Mouse (Mus musculus) hematopoietic stem cell, adult 5-6 weeks (primary cell): ENCODE results near the gene Ankar. TPM values are rescaled to one million over a fixed set of nuclear protein-coding genes. Genes with fewer than 3 reads are reported as not detected.

Source experiments
- ATAC-seq, 2 experiments: fragments of 125-278 bp in 1 of 2; replicated peaks in 1 of 2; 2 replicates each; pipeline ENCODE4 v1.8.0; 2016 to 2017; ENCODE audit warnings: inconsistent platforms in 2 of 2, mild to moderate bottlenecking in 2 of 2, moderate number of reproducible peaks in 2 of 2, low read depth in 1 of 2, moderate TSS enrichment in 1 of 2; ENCODE audit not compliant: low FRiP score in 2 of 2, poor library complexity in 2 of 2, severe bottlenecking in 2 of 2, insufficient read depth in 1 of 2, low TSS enrichment in 1 of 2
- total RNA-seq: library from RNA; stranded (forward); fragments of 172-1452, 232-1000 nt; gene quantifications from 2 replicates; pipeline ENCODE4 v1.2.3, GENCODE M21; 2017

Gene Ankar
- total RNA-seq, 1 experiment from 2014 or later, result not detected

GRCm38 (mm10) chr1:72715593-72716361 is 15.4 kb upstream of the Ankar start:
- no peak for ATAC-seq

- no peak for ATAC-seq
Measured at GRCm38 (mm10) chr1:72715065-72715464, 14.7 kb upstream of the Ankar start.

GRCm38 (mm10) chr1:72714547-72714946 is 14.2 kb upstream of the Ankar start:
- no peak for ATAC-seq

- ATAC-seq, result peak in 1 of 2 experiments; percentile 10; a peak in 1 of 4 replicates
Measured at GRCm38 (mm10) chr1:72711684-72712083, 11.3 kb upstream of the Ankar start.

- peak; percentile 92 to 95 for ATAC-seq
Measured at GRCm38 (mm10) chr1:72710753-72711653, 10.6 kb upstream of the Ankar start, which contains the start of gene Rpl37a. Rpl37a (plus strand) TSS chr1:72711290.

GRCm38 (mm10) chr1:72707525-72707924 is 7.1 kb upstream of the Ankar start:
- ATAC-seq, result no peak

- ATAC-seq, result no peak
Measured at GRCm38 (mm10) chr1:72698651-72699050, 1.7 kb downstream of the Ankar start.

GRCm38 (mm10) chr1:72696256-72696655 is 4.1 kb downstream of the Ankar start:
- ATAC-seq, result no peak

GRCm38 (mm10) chr1:72673070-72673469 is 27.3 kb downstream of the Ankar start:
- ATAC-seq, result no peak

- ATAC-seq, result peak; percentile 42 to 62
Measured at GRCm38 (mm10) chr1:72640658-72641410, 59.5 kb downstream of the Ankar start.

GRCm38 (mm10) chr1:72635221-72635620 is 65.2 kb downstream of the Ankar start:
- ATAC-seq, result no peak

GRCm38 (mm10) chr1:72612172-72612571 is 88.2 kb downstream of the Ankar start:
- ATAC-seq, result no peak

- ATAC-seq, result no peak
Measured at GRCm38 (mm10) chr1:72609887-72610877, 90.2 kb downstream of the Ankar start.

- 0 out of 4 replicates have a peak, but pooled peaks of 1 of the 2 experiments have one; percentile 4 for ATAC-seq
Measured at GRCm38 (mm10) chr1:72609129-72609528, 91.2 kb downstream of the Ankar start.

- ATAC-seq, result no peak
Measured at GRCm38 (mm10) chr1:72606186-72606673, 94.1 kb downstream of the Ankar start.

GRCm38 (mm10) chr1:72602803-72603202 is 97.6 kb downstream of the Ankar start:
- ATAC-seq, result no peak
